Mouse (Mus musculus): ENCODE data around the gene 9530002B09Rik.

Gene 9530002B09Rik

DNA sequence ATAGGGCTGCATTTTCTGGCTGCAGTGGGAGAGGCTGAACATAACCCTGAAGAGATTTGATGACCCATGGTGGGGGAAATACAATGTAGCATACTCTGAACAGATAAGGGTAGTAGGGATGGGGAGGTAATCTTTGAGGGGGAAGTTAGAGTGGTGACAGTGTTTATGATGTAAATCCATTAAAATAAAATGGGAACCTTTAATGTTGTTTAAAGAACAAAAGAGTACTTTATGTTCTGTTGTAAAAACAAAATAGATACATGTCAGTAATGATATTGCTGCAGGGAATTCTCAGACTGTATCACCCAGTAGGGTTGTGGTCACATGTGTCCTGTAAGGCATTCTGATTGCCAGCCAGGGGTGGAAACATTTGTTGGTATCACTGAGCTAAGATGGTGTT, at the start of gene 9530002B09Rik:
Gene 9530002B09Rik (plus strand): TSS at position 301 of the 400 bp plus-strand sequence.
- no peak for DNase-seq (ENCODE audit: extremely low spot score, low spot score)

All from neural tube, embryonic 10.5 days (tissue).